Mouse (Mus musculus): Measurements from ENCODE around the gene Tceal9.

Tceal9 gene

GRCm38 (mm10) chrX:136274542-136274941 is 29.7 kb downstream of the Tceal9 start:
- no peak for DNase-seq

GRCm38 (mm10) chrX:136275386-136275785 is 30.5 kb downstream of the Tceal9 start:
- DNase-seq = no peak

- DNase-seq = no peak
These were observed 32.7 kb downstream of the Tceal9 start for GRCm38 (mm10) chrX:136277577-136277976.

GRCm38 (mm10) chrX:136278401-136278800 is 33.5 kb downstream of the Tceal9 start:
- DNase-seq = no peak

GRCm38 (mm10) chrX:136279410-136279809 is 34.5 kb downstream of the Tceal9 start:
- DNase-seq = no peak

- no peak for DNase-seq
These were observed 46.0 kb downstream of the Tceal9 start for GRCm38 (mm10) chrX:136290817-136291281.
